Mouse (Mus musculus): ENCODE results near the gene Ropn1l. TPM values are rescaled to one million over a fixed set of nuclear protein-coding genes. Genes with fewer than 3 reads are reported as not detected.

The Ropn1l gene
- polyA plus RNA-seq, 1 experiment from 2014 or later, result 7.9 TPM

GRCm38 (mm10) chr15:31412436-31412835 is 41.1 kb downstream of the Ropn1l start:
- WGBS (ENCODE audit: insufficient replicate concordance), result 60% methylated on average over 6 of the region's 6 CpGs

GRCm38 (mm10) chr15:31407490-31407889 is 46.0 kb downstream of the Ropn1l start:
- Histone ChIP-seq H3K9me3 (ENCODE audit: low read length) (no peaks in the 10 kb centered on the region), H3K9ac (replicated peaks) (no peak overlapping the region), H3K4me1 (ENCODE audit: insufficient read depth) (peaks cover 7% of the 10 kb centered on the region), H3K4me3 (ENCODE audit: low read depth, low read length) (no peak overlapping the region), H3K27me3 (ENCODE audit: insufficient read depth, low read length) (no peaks in the 10 kb centered on the region), H3K36me3 (replicated peaks; ENCODE audit: insufficient read depth, low read length) (no peaks in the 10 kb centered on the region), H3K4me2 (ENCODE audit: low read depth, low read length) (0 out of 2 replicates have a peak overlapping the region, but pooled peaks have one; percentile 26), H3K27ac (ENCODE audit: low read depth) (peak overlapping the region; percentile 76)
- peak; percentile 91 for ATAC-seq
- WGBS (ENCODE audit: insufficient replicate concordance), result 42% methylated on average over 4 of the region's 4 CpGs
- DNase-seq, result peak; percentile 46
- TF ChIP-seq CTCF (IDR thresholded peaks at IDR 0.05; ENCODE audit: low read depth) (no peak), EP300 (IDR thresholded peaks at IDR 0.05; ENCODE audit: low read depth) (peak; percentile 53; the same call in 1 of the 2 replicates)

More at GRCm38 (mm10) chr15:31412436-31412835, 41.1 kb downstream of the Ropn1l start:
- DNase-seq (no peak), ATAC-seq (no peak)
- Histone ChIP-seq H3K4me1 (ENCODE audit: insufficient read depth) (peaks cover 4% of the 10 kb centered on the region), H3K9me3 (ENCODE audit: low read length) (no peaks in the 10 kb centered on the region), H3K27ac (ENCODE audit: low read depth) (no peak overlapping the region), H3K4me2 (ENCODE audit: low read depth, low read length) (no peak overlapping the region), H3K9ac (replicated peaks) (no peak overlapping the region), H3K36me3 (replicated peaks; ENCODE audit: insufficient read depth, low read length) (no peaks in the 10 kb centered on the region), H3K4me3 (ENCODE audit: low read depth, low read length) (no peak overlapping the region), H3K27me3 (ENCODE audit: insufficient read depth, low read length) (no peaks in the 10 kb centered on the region)
- TF ChIP-seq EP300 (IDR thresholded peaks at IDR 0.05; ENCODE audit: low read depth), result no peak

- peak overlapping the region; percentile 76 for H3K27ac ChIP-seq (ENCODE audit: low read depth)
- no peaks in the 10 kb centered on the region for H3K9me3 ChIP-seq (ENCODE audit: low read length)
- H3K4me2 ChIP-seq (ENCODE audit: low read depth, low read length), result 0 out of 2 replicates have a peak overlapping the region, but pooled peaks have one; percentile 26
- no peak overlapping the region for H3K9ac ChIP-seq (replicated peaks)
- ATAC-seq, result no peak
- H3K36me3 ChIP-seq (replicated peaks; ENCODE audit: insufficient read depth, low read length), result no peaks in the 10 kb centered on the region
- no peak overlapping the region for H3K4me3 ChIP-seq (ENCODE audit: low read depth, low read length)
- no peak for DNase-seq
- WGBS (ENCODE audit: insufficient replicate concordance), result 68% methylated on average over 5 of the region's 5 CpGs
- TF ChIP-seq CTCF (IDR thresholded peaks at IDR 0.05; ENCODE audit: low read depth) (no peak), EP300 (IDR thresholded peaks at IDR 0.05; ENCODE audit: low read depth) (no peak)
- no peaks in the 10 kb centered on the region for H3K27me3 ChIP-seq (ENCODE audit: insufficient read depth, low read length)
- peaks cover 7% of the 10 kb centered on the region for H3K4me1 ChIP-seq (ENCODE audit: insufficient read depth)
These were observed 46.7 kb downstream of the Ropn1l start for GRCm38 (mm10) chr15:31406881-31407280.

GRCm38 (mm10) chr15:31404346-31404745 is 49.2 kb downstream of the Ropn1l start:
- Histone ChIP-seq H3K9me3 (ENCODE audit: low read length) (no peaks in the 10 kb centered on the region), H3K4me1 (ENCODE audit: insufficient read depth) (peaks cover 7% of the 10 kb centered on the region), H3K27ac (ENCODE audit: low read depth) (no peak overlapping the region), H3K4me2 (ENCODE audit: low read depth, low read length) (no peak overlapping the region), H3K4me3 (ENCODE audit: low read depth, low read length) (no peak overlapping the region), H3K9ac (replicated peaks) (no peak overlapping the region), H3K27me3 (ENCODE audit: insufficient read depth, low read length) (no peaks in the 10 kb centered on the region), H3K36me3 (replicated peaks; ENCODE audit: insufficient read depth, low read length) (no peaks in the 10 kb centered on the region)
- no peak for TF ChIP-seq CTCF (IDR thresholded peaks at IDR 0.05; ENCODE audit: low read depth)
- DNase-seq (no peak), ATAC-seq (no peak)
- WGBS (ENCODE audit: insufficient replicate concordance), result 80% methylated on average over 8 of the region's 8 CpGs

- Histone ChIP-seq H3K4me2 (ENCODE audit: low read depth, low read length) (no peak overlapping the region), H3K4me3 (ENCODE audit: low read depth, low read length) (no peak overlapping the region), H3K9me3 (ENCODE audit: low read length) (no peaks in the 10 kb centered on the region), H3K36me3 (replicated peaks; ENCODE audit: insufficient read depth, low read length) (no peaks in the 10 kb centered on the region), H3K27ac (ENCODE audit: low read depth) (no peak overlapping the region), H3K4me1 (ENCODE audit: insufficient read depth) (peaks cover 3% of the 10 kb centered on the region; the same call in 1 of the 2 replicates), H3K27me3 (ENCODE audit: insufficient read depth, low read length) (no peaks in the 10 kb centered on the region), H3K9ac (replicated peaks) (no peak overlapping the region)
- no peak for ATAC-seq
- DNase-seq, result no peak
- 78% methylated on average over 12 of the region's 12 CpGs for WGBS (ENCODE audit: insufficient replicate concordance)
- no peak for TF ChIP-seq CTCF (IDR thresholded peaks at IDR 0.05; ENCODE audit: low read depth)
- TF ChIP-seq EP300 (IDR thresholded peaks at IDR 0.05; ENCODE audit: low read depth), result no peak
These were observed 51.2 kb downstream of the Ropn1l start for GRCm38 (mm10) chr15:31402200-31402892.

- TF ChIP-seq EP300 (IDR thresholded peaks at IDR 0.05; ENCODE audit: low read depth) (no peak), CTCF (IDR thresholded peaks at IDR 0.05; ENCODE audit: low read depth) (no peak)
- H3K27ac ChIP-seq (ENCODE audit: low read depth), result no peak overlapping the region
These were observed 52.6 kb downstream of the Ropn1l start for GRCm38 (mm10) chr15:31400974-31401373.

More at GRCm38 (mm10) chr15:31400974-31401373, 52.6 kb downstream of the Ropn1l start:
- Histone ChIP-seq H3K36me3 (replicated peaks; ENCODE audit: insufficient read depth, low read length) (no peaks in the 10 kb centered on the region), H3K4me2 (ENCODE audit: low read depth, low read length) (no peak overlapping the region), H3K27me3 (ENCODE audit: insufficient read depth, low read length) (no peaks in the 10 kb centered on the region), H3K4me3 (ENCODE audit: low read depth, low read length) (no peak overlapping the region), H3K9ac (replicated peaks) (no peak overlapping the region), H3K9me3 (ENCODE audit: low read length) (no peaks in the 10 kb centered on the region), H3K4me1 (ENCODE audit: insufficient read depth) (no peaks in the 10 kb centered on the region)
- no peak for DNase-seq
- WGBS (ENCODE audit: insufficient replicate concordance), result 39% methylated on average over 3 of the region's 3 CpGs
- ATAC-seq, result no peak

All from liver, postnatal 0 days (tissue).